Mouse (Mus musculus): Measurements from ENCODE around the gene Zfp558. TPM values are rescaled to one million over a fixed set of nuclear protein-coding genes. Genes with fewer than 3 reads are reported as not detected.

Zfp558 gene
- 2.2 and 2.7 TPM in 2 replicates for total RNA-seq (2012; rRNA removed)

GRCm38 (mm10) chr9:18478168-18478567 lies at the start of gene Zfp558, which contains the start of gene Mbd3l1:
Gene Zfp558 (minus strand): TSS chr9:18478268.
Gene Mbd3l1 (plus strand): TSS chr9:18478359.
- Histone ChIP-seq H3K4me1 (ENCODE audit: control insufficient read depth in 2 of 2, insufficient read depth in 2 of 2, low read length in 2 of 2, poor library complexity in 1 of 2) (no peaks in the 10 kb centered on the region), H3K36me3 (ENCODE audit: control insufficient read depth, insufficient read depth, low read length, poor library complexity, severe bottlenecking) (no peaks in the 10 kb centered on the region), H3K9ac (ENCODE audit: insufficient read depth, low read depth, low read length, poor library complexity, severe bottlenecking) (no peak within 1 kb of the TSS), H3K4me3 (ENCODE audit: insufficient read depth in 1 of 2, low read depth in 1 of 2, low read length in 2 of 2, poor library complexity in 1 of 2, severe bottlenecking in 1 of 2) (no peak within 1 kb of the TSS), H3K9me3 (ENCODE audit: control insufficient read depth, insufficient read depth, low read depth, low read length) (no peaks in the 10 kb centered on the region), H3K27ac (ENCODE audit: insufficient read depth, low read depth, low read length, poor library complexity, severe bottlenecking) (no peak within 1 kb of the TSS)
- DNase-seq (ENCODE audit: low read depth, low spot score) = no peak
- in situ Hi-C loops (cut with MboI; ENCODE audit: low sequenced_read_pairs in 2 of 2, unreplicated experiment in 2 of 2) = no loop called here
- TF ChIP-seq ZNF384 (IDR thresholded peaks at IDR 0.05; ENCODE audit: low read depth, low read length) (no peak), MAFK (IDR thresholded peaks at IDR 0.05; ENCODE audit: insufficient read depth, low read depth, low read length) (no peak), CHD2 (IDR thresholded peaks at IDR 0.05; ENCODE audit: low read depth, low read length) (no peak), ZC3H11A (IDR thresholded peaks at IDR 0.05; ENCODE audit: borderline replicate concordance, low read depth, low read length) (no peak), HCFC1 (IDR thresholded peaks at IDR 0.05; ENCODE audit: borderline replicate concordance, insufficient read depth, low read length) (no peak)

- TF ChIP-seq ZNF384 (IDR thresholded peaks at IDR 0.05; ENCODE audit: low read depth, low read length) (no peak), ZC3H11A (IDR thresholded peaks at IDR 0.05; ENCODE audit: borderline replicate concordance, low read depth, low read length) (peak; percentile 90; the same call in 1 of the 2 replicates)
- Histone ChIP-seq H3K36me3 (ENCODE audit: control insufficient read depth, insufficient read depth, low read length, poor library complexity, severe bottlenecking) (no peaks in the 10 kb centered on the region), H3K9me3 (ENCODE audit: control insufficient read depth, insufficient read depth, low read depth, low read length) (no peaks in the 10 kb centered on the region), H3K9ac (ENCODE audit: insufficient read depth, low read depth, low read length, poor library complexity, severe bottlenecking) (no peak overlapping the region), H3K27ac (ENCODE audit: insufficient read depth, low read depth, low read length, poor library complexity, severe bottlenecking) (no peak overlapping the region), H3K4me3 (ENCODE audit: insufficient read depth in 1 of 2, low read depth in 1 of 2, low read length in 2 of 2, poor library complexity in 1 of 2, severe bottlenecking in 1 of 2) (no peak overlapping the region), H3K4me1 (ENCODE audit: control insufficient read depth in 2 of 2, insufficient read depth in 2 of 2, low read length in 2 of 2, poor library complexity in 1 of 2) (no peaks in the 10 kb centered on the region)
- DNase-seq (ENCODE audit: low read depth, low spot score) = peak; percentile 38
- in situ Hi-C loops (cut with MboI; ENCODE audit: low sequenced_read_pairs in 2 of 2, unreplicated experiment in 2 of 2) = loop anchor here in 1 of 2 experiments (25.0 kb wide), 1 partner anchor 229 kb away; no protein-coding TSS in a partner anchor
Observed at GRCm38 (mm10) chr9:18508098-18508497, 30.0 kb upstream of the Zfp558 start.

GRCm38 (mm10) chr9:18473324-18474128 lies 4.5 kb downstream of the Zfp558 start:
- Histone ChIP-seq H3K36me3 (ENCODE audit: control insufficient read depth, insufficient read depth, low read length, poor library complexity, severe bottlenecking) (no peaks in the 10 kb centered on the region; the same call in 1 of the 2 replicates), H3K27ac (ENCODE audit: insufficient read depth, low read depth, low read length, poor library complexity, severe bottlenecking) (peak overlapping the region; percentile 9; the same call in 1 of the 2 replicates), H3K4me1 (ENCODE audit: control insufficient read depth in 2 of 2, insufficient read depth in 2 of 2, low read length in 2 of 2, poor library complexity in 1 of 2) (no peaks in the 10 kb centered on the region), H3K9ac (ENCODE audit: insufficient read depth, low read depth, low read length, poor library complexity, severe bottlenecking) (peak overlapping the region; percentile 70), H3K9me3 (ENCODE audit: control insufficient read depth, insufficient read depth, low read depth, low read length) (no peaks in the 10 kb centered on the region), H3K4me3 (ENCODE audit: insufficient read depth in 1 of 2, low read depth in 1 of 2, low read length in 2 of 2, poor library complexity in 1 of 2, severe bottlenecking in 1 of 2) (peak overlapping the region; percentile 61 to 97)
- TF ChIP-seq MAFK (IDR thresholded peaks at IDR 0.05; ENCODE audit: insufficient read depth, low read depth, low read length) = no peak
- no peak for TF ChIP-seq CHD2 (IDR thresholded peaks at IDR 0.05; ENCODE audit: low read depth, low read length)
- no peak for TF ChIP-seq HCFC1 (IDR thresholded peaks at IDR 0.05; ENCODE audit: borderline replicate concordance, insufficient read depth, low read length)
- no peak for TF ChIP-seq ZNF384 (IDR thresholded peaks at IDR 0.05; ENCODE audit: low read depth, low read length)
- no peak for TF ChIP-seq ZC3H11A (IDR thresholded peaks at IDR 0.05; ENCODE audit: borderline replicate concordance, low read depth, low read length)
- in situ Hi-C loops (cut with MboI; ENCODE audit: low sequenced_read_pairs in 2 of 2, unreplicated experiment in 2 of 2) = no loop called here
- DNase-seq (ENCODE audit: low read depth, low spot score) = peak; percentile 75

GRCm38 (mm10) chr9:18468005-18468404 lies 10.1 kb downstream of the Zfp558 start:
- no peaks in the 10 kb centered on the region; the same call in 1 of the 2 replicates for H3K36me3 ChIP-seq (ENCODE audit: control insufficient read depth, insufficient read depth, low read length, poor library complexity, severe bottlenecking)
- no peak overlapping the region for H3K9ac ChIP-seq (ENCODE audit: insufficient read depth, low read depth, low read length, poor library complexity, severe bottlenecking)
- H3K4me3 ChIP-seq (ENCODE audit: insufficient read depth in 1 of 2, low read depth in 1 of 2, low read length in 2 of 2, poor library complexity in 1 of 2, severe bottlenecking in 1 of 2) = no peak overlapping the region
- no peak for DNase-seq (ENCODE audit: low read depth, low spot score)
- no peak overlapping the region for H3K27ac ChIP-seq (ENCODE audit: insufficient read depth, low read depth, low read length, poor library complexity, severe bottlenecking)
- in situ Hi-C loops (cut with MboI; ENCODE audit: low sequenced_read_pairs in 2 of 2, unreplicated experiment in 2 of 2) = no loop called here
- H3K4me1 ChIP-seq (ENCODE audit: control insufficient read depth in 2 of 2, insufficient read depth in 2 of 2, low read length in 2 of 2, poor library complexity in 1 of 2) = peaks cover 0 to 2% of the 10 kb centered on the region in 2 experiments; a peak in 1 of 4 replicates
- H3K9me3 ChIP-seq (ENCODE audit: control insufficient read depth, insufficient read depth, low read depth, low read length) = no peaks in the 10 kb centered on the region; the same call in 1 of the 2 replicates
- TF ChIP-seq MAFK (IDR thresholded peaks at IDR 0.05; ENCODE audit: insufficient read depth, low read depth, low read length) (no peak), ZNF384 (IDR thresholded peaks at IDR 0.05; ENCODE audit: low read depth, low read length) (no peak), ZC3H11A (IDR thresholded peaks at IDR 0.05; ENCODE audit: borderline replicate concordance, low read depth, low read length) (no peak), HCFC1 (IDR thresholded peaks at IDR 0.05; ENCODE audit: borderline replicate concordance, insufficient read depth, low read length) (no peak), CHD2 (IDR thresholded peaks at IDR 0.05; ENCODE audit: low read depth, low read length) (no peak)

All from ES-E14 (cell line).